Mouse (Mus musculus) monocyte, adult 59 days (primary cell): Measurements from ENCODE around the gene Elp1. TPM values are rescaled to one million over a fixed set of nuclear protein-coding genes. Genes with fewer than 3 reads are reported as not detected.

Experiments used
- total RNA-seq, 2 experiments: library from RNA; stranded (reverse); gene quantifications; one replicate each; pipeline ENCODE4 v1.2.4; 2023

Gene Elp1
- 10 to 100 TPM; 47.3 to 57.3 TPM for total RNA-seq

DNA sequence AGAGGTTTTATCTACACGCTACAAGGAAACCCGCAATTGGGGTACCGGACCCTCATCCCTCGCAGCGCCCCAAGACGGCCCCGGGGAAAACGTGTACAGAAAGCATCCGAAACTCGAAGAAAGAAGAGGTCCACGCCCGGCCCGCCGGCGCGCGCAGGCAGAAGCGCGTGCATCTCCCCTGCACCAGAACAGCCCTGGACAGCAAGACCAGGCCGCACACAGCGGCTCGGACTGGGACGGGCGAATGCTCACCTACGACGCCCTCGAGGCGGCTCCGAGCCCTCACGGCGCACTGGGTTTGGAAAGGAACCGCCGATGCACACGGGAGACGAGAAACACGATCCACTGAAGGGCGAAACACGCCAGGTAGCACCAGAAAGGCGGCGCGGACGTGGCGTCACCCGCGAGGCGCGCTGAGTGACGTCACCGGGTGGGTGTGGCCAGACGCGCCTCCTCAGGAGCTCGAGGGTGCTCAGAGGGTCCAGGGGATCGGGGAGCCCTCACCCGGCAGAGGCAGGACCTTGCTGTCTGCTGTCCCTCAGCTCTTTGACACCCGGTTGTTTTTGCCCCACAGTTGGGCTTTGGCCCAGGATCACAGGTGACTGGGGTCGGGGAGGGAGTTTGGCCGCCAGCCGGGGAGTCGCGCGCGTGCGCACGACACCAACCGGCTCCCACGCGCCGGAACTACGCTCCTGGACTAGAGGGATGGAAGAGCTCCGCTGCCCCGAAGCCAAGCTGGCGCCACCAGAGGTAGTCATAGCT is at the start of gene Elp1, which contains the start of gene Fam206a:
Elp1 (minus strand) TSS at position 425 of the 762 bp plus-strand sequence.
Fam206a (plus strand) TSS at position 439 of the 762 bp plus-strand sequence.

GRCm38 (mm10) chr4:56743363-56744195 is 58.6 kb downstream of the Elp1 start, which contains the start of gene Actl7a:
TSS of gene Actl7a (plus strand) at chr4:56743413.

DNA sequence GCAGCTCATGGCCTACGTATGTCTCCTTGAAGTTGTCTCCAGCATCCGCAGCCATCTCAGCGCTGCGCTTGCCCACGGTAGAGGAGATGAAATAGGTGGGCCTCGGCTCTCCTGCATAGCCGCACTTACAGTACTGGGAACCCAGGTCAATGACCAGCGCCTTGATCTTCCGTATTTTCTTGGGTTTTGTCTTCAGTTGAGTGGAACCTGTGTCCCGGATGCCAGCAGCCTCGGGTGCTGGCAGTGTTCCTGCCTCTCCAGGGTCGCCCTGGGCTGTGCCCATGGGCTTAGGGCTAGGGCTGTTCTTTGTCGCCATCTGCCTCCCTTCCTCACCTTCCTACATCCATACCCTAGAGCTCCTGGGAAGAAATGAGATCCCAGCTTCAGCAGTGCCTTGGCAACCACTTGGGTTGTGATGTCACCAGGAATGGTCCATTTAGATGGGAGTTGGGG is 61.1 kb downstream of the Elp1 start, which contains the start of gene Actl7b:
Actl7b (minus strand) TSS at position 403 of the 453 bp plus-strand sequence.

GRCm38 (mm10) chr4:56740020-56740485 is 62.1 kb downstream of the Elp1 start, which contains the start of gene Gm26657:
TSS of gene Gm26657 (plus strand) at chr4:56740070.

Other genes starting within 250 kb of the Elp1 start
- gene Gm26657, start 62.3 kb downstream of the Elp1 start, total RNA-seq, result not detected
- gene Actl7b, start 60.9 kb downstream of the Elp1 start, total RNA-seq, result 1 to 10 TPM; 3.3 to 3.4 TPM
- not detected for gene Actl7a, start 58.9 kb downstream of the Elp1 start, total RNA-seq
- 10 to 100 TPM; 14.1 to 15.7 TPM for gene Fam206a, start within 50 bp of the Elp1 start, total RNA-seq
- gene Ctnnal1, start 62.9 kb upstream of the Elp1 start, total RNA-seq, result 1 to 10 TPM in 1 of 2 experiments, not detected in 1; 1.5 TPM
- 10 to 100 TPM; 22.0 to 24.0 TPM for gene Tmem245, start 145.1 kb upstream of the Elp1 start, total RNA-seq
- gene Frrs1l, start 188.1 kb upstream of the Elp1 start, total RNA-seq, result not detected